Mouse (Mus musculus) heart, postnatal 0 days (tissue): ENCODE data around the gene Xcl1. TPM values are rescaled to one million over a fixed set of nuclear protein-coding genes. Genes with fewer than 3 reads are reported as not detected.
A peak's percentile ranks its signal among the peaks of the same experiment; 100 is the strongest.

Experiments
- ATAC-seq: fragments of 200-750 bp; cut with Nextera tagmentation; 2 replicates; pipeline ENCODE4 v1.8.0; 2017; ENCODE audit warnings: low read depth, moderate number of reproducible peaks, moderate library complexity; ENCODE audit not compliant: insufficient read depth
- DNase-seq: peaks from one replicate; pipeline ENCODE4 v3.0.0-alpha.2; 2016; ENCODE audit warnings: low spot score
- H3K27ac ChIP-seq: fragments of 300-500 bp; sonication (generic); 2 replicates; pipeline ENCODE4 v1.5.1; 2014; ENCODE audit warnings: low read depth, mild to moderate bottlenecking
- H3K27me3 ChIP-seq: fragments of 300-500 bp; sonication (generic); 2 replicates; pipeline ENCODE4 v1.6.1; 2014; ENCODE audit warnings: low read length, mixed read lengths; ENCODE audit not compliant: control insufficient read depth, insufficient read depth
- H3K36me3 ChIP-seq: fragments of 300-500 bp; sonication (generic); replicated peaks from 2 replicates; pipeline ENCODE4 v1.6.1; 2014; ENCODE audit warnings: low read length, mixed read lengths; ENCODE audit not compliant: control insufficient read depth, insufficient read depth
- H3K4me1 ChIP-seq: fragments of 300-500 bp; sonication (generic); 2 replicates; pipeline ENCODE4 v1.6.1; 2014; ENCODE audit warnings: antibody characterized with exemption; ENCODE audit not compliant: control insufficient read depth, insufficient read depth
- H3K4me2 ChIP-seq: fragments of 300-500 bp; sonication (generic); 2 replicates; pipeline ENCODE4 v1.6.1; 2014; ENCODE audit warnings: low read depth, mild to moderate bottlenecking, low read length, moderate library complexity
- H3K4me3 ChIP-seq: fragments of 300-500 bp; sonication (generic); 2 replicates; pipeline ENCODE4 v1.5.1; 2014; ENCODE audit warnings: low read depth, low read length
- H3K9ac ChIP-seq: fragments of 300-500 bp; sonication (generic); replicated peaks from 2 replicates; pipeline ENCODE4 v1.6.1; 2014; ENCODE audit warnings: low read depth, low read length, mixed read lengths
- H3K9me3 ChIP-seq: fragments of 300-500 bp; sonication (generic); replicated peaks from 2 replicates; pipeline ENCODE4 v1.6.1; 2016; ENCODE audit warnings: low read length; ENCODE audit not compliant: control insufficient read depth
- CTCF ChIP-seq: IDR thresholded peaks from 2 replicates; pipeline ENCODE4 v1.5.1; 2016; ENCODE audit warnings: antibody characterized with exemption, control low read depth, low read depth
- EP300 ChIP-seq: IDR thresholded peaks from 2 replicates; pipeline ENCODE4 v1.6.1; 2016; ENCODE audit warnings: antibody characterized with exemption, low read depth
- WGBS: fragments of 180-500 bp; shearing (Covaris S2); extraction: QIAGEN DNeasy Blood & Tissue Kit; methylation state at CpG from one replicate; pipeline ENCODE4 v1.1.7; 2014; 5-methylcytosine and 5-hydroxymethylcytosine counted together
- polyA plus RNA-seq: library from polyadenylated mRNA; unstranded; fragments of >200 nt; fragmentation: Nextera tagmentation; extraction: Ambion mirVana; gene quantifications from 2 replicates; pipeline ENCODE4 v1.2.1, GENCODE M21; 2015
- total RNA-seq: library from RNA; depleted of rRNA; stranded (reverse); fragments of >200 nt; gene quantifications from 2 replicates; pipeline ENCODE4 v1.2.3, GENCODE M21; 2014; ENCODE audit warnings: low replicate concordance

Gene Xcl1
- total and polyA plus RNA-seq, 2 experiments from 2014 or later, result not detected

- Histone ChIP-seq H3K4me1 (no peaks in the 10 kb centered on the region), H3K36me3 (no peaks in the 10 kb centered on the region), H3K4me2 (no peak overlapping the region), H3K9me3 (no peaks in the 10 kb centered on the region), H3K27ac (no peak overlapping the region), H3K4me3 (no peak overlapping the region), H3K9ac (no peak overlapping the region), H3K27me3 (no peaks in the 10 kb centered on the region)
- TF ChIP-seq EP300 (no peak), CTCF (no peak)
- no peak for DNase-seq
- ATAC-seq, result no peak
- WGBS, result 82% methylated on average over 10 of the region's 10 CpGs
Observed at GRCm38 (mm10) chr1:164933441-164934188, 1.7 kb downstream of the Xcl1 start.

GRCm38 (mm10) chr1:164931135-164931534, 4.2 kb downstream of the Xcl1 start:
- no peak overlapping the region for H3K27ac ChIP-seq
- ATAC-seq, result no peak
- WGBS, result 83% methylated on average over 7 of the region's 7 CpGs

GRCm38 (mm10) chr1:164930006-164930405, 5.3 kb downstream of the Xcl1 start:
- no peak for TF ChIP-seq EP300
- no peak for TF ChIP-seq CTCF
- Histone ChIP-seq H3K4me1 (no peaks in the 10 kb centered on the region), H3K9me3 (0 out of 2 replicates have a peak, but pooled peaks cover 4% of the 10 kb centered on the region), H3K9ac (no peak overlapping the region), H3K36me3 (no peaks in the 10 kb centered on the region), H3K4me3 (no peak overlapping the region), H3K4me2 (no peak overlapping the region), H3K27me3 (no peaks in the 10 kb centered on the region), H3K27ac (no peak overlapping the region)
- ATAC-seq (no peak), DNase-seq (no peak)
- WGBS, result 88% methylated on average over 3 of the region's 3 CpGs

More at GRCm38 (mm10) chr1:164931135-164931534, 4.2 kb downstream of the Xcl1 start:
- no peak overlapping the region for H3K4me3 ChIP-seq
- H3K27me3 ChIP-seq, result no peaks in the 10 kb centered on the region
- no peaks in the 10 kb centered on the region for H3K4me1 ChIP-seq
- DNase-seq, result no peak
- H3K9me3 ChIP-seq, result 0 out of 2 replicates have a peak, but pooled peaks cover 4% of the 10 kb centered on the region
- H3K4me2 ChIP-seq, result no peak overlapping the region
- H3K36me3 ChIP-seq, result no peaks in the 10 kb centered on the region
- H3K9ac ChIP-seq, result no peak overlapping the region
- no peak for TF ChIP-seq EP300
- TF ChIP-seq CTCF, result no peak

- Histone ChIP-seq H3K27me3 (no peaks in the 10 kb centered on the region), H3K4me2 (no peak overlapping the region), H3K27ac (no peak overlapping the region), H3K9ac (no peak overlapping the region), H3K4me1 (no peaks in the 10 kb centered on the region), H3K36me3 (no peaks in the 10 kb centered on the region), H3K4me3 (no peak overlapping the region), H3K9me3 (0 out of 2 replicates have a peak, but pooled peaks cover 4% of the 10 kb centered on the region)
- DNase-seq (no peak), ATAC-seq (no peak)
- no peak for TF ChIP-seq CTCF
- TF ChIP-seq EP300, result no peak
- WGBS, result 88% methylated on average over 3 of the region's 3 CpGs
Observed at GRCm38 (mm10) chr1:164926534-164927160, 8.7 kb downstream of the Xcl1 start.

GRCm38 (mm10) chr1:164905047-164905446, 30.3 kb downstream of the Xcl1 start:
- no peak overlapping the region for H3K4me2 ChIP-seq
- no peak overlapping the region for H3K4me3 ChIP-seq
- no peaks in the 10 kb centered on the region for H3K36me3 ChIP-seq
- no peaks in the 10 kb centered on the region for H3K9me3 ChIP-seq
- DNase-seq (peak; percentile 55), ATAC-seq (peak; percentile 66; the same call in 1 of the 2 replicates)
- TF ChIP-seq CTCF (peak; percentile 86), EP300 (no peak)
- no peak overlapping the region for H3K27ac ChIP-seq
- H3K4me1 ChIP-seq, result 0 out of 2 replicates have a peak, but pooled peaks cover 8% of the 10 kb centered on the region
- no peaks in the 10 kb centered on the region for H3K27me3 ChIP-seq
- WGBS, result 53% methylated on average over 4 of the region's 4 CpGs
- no peak overlapping the region for H3K9ac ChIP-seq
